ENCODE assay signal across 14 mouse cellular contexts in the genomic region with DNA sequence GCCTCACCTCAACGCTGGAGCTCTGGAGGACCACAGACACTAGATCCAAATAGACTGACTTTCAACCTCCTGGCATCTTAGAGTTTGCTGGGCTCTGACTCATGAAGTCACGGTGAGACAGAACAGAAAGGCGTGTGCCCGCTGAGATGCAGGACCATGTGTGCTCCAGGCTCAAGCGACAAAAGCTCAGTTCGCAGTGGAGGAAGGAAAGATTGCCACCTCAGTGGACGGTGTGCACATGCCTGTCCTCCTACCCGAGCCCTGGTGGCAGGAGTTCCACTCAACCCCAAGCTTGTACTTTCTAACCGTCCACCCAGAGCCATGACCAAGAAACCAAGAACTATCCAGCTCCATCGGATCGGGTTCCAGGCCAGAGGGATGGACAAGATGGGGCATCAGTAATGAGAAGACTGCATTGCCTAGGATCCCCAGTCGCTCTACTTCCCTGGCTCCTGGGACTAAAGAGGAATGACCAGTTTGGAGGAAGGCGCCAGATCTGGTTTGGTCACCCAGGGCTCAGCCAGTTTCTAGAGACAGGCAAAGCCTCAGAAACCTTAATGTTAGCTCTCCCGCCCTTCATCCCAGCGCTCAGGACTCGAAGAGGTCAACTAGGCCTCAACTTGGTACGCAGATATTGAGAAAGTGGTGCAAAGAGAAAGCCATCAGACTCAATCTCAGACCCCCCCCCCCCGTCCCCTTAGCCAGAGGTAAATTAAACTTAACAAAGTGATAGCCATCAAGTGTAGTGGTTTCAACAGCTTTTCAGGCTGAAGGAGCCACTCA. TPM values are rescaled to one million over a fixed set of nuclear protein-coding genes. Genes with fewer than 3 reads are reported as not detected.
DNase-seq lines count a peak whose midpoint lies in the region; ATAC-seq lines count a peak whose summit lies in the region.
"Had no signal": no experiment of that assay in that cellular context is flagged by ENCODE, and none has a peak within 500 bp of the region (broad histone marks: within the 10 kb centered on the region; RNA-seq: fewer than 3 reads in every experiment).

No protein-coding gene starts in this region.

- H3K27ac ChIP-seq in embryonic facial prominence, embryonic 10.5 days (replicated peaks) = peak overlapping the region; percentile 44; the same call in 1 of the 2 replicates
- no peak overlapping the region for H3K27ac ChIP-seq in limb, embryonic 10.5 days
- H3K27ac ChIP-seq in neural tube, embryonic 12.5 days = no peak overlapping the region
- H3K27ac ChIP-seq: liver, embryonic 12.5 days had no signal

- no peak overlapping the region for H3K9ac ChIP-seq in neural tube, embryonic 12.5 days
- H3K9ac ChIP-seq: liver, embryonic 12.5 days had no signal

- DNase-seq in heart, adult 11 months = peak; percentile 77
- DNase-seq in heart, adult 9 months (ENCODE audit: low spot score in 2 of 2) = no peak
- DNase-seq in embryonic facial prominence, embryonic 10.5 days (ENCODE audit: low spot score) = peak; percentile 52
- DNase-seq in limb, embryonic 10.5 days (ENCODE audit: low spot score) = peak; percentile 59
- no peak for DNase-seq in thymus, postnatal 0 days (ENCODE audit: low spot score)
- DNase-seq in kidney, postnatal 36 days = no peak
- DNase-seq: adrenal gland, adult 8-10 months; B cell, adult 2 months; thymus, postnatal 36 days had no signal

- peak overlapping the region; percentile 49; the same call in 1 of the 2 replicates for H3K4me3 ChIP-seq in embryonic facial prominence, embryonic 10.5 days
- no peak overlapping the region for H3K4me3 ChIP-seq in limb, embryonic 10.5 days
- no peak overlapping the region for H3K4me3 ChIP-seq in neural tube, embryonic 12.5 days
- H3K4me3 ChIP-seq: liver, embryonic 12.5 days; myocyte had no signal

- H3K27me3 ChIP-seq in embryonic facial prominence, embryonic 10.5 days (replicated peaks; ENCODE audit: low read depth, poor library complexity, severe bottlenecking) = peaks cover 98% of the 10 kb centered on the region
- peaks cover 99% of the 10 kb centered on the region for H3K27me3 ChIP-seq in limb, embryonic 10.5 days (ENCODE audit: low read depth, poor library complexity, severe bottlenecking)
- H3K27me3 ChIP-seq in neural tube, embryonic 12.5 days (replicated peaks) = peaks cover 90% of the 10 kb centered on the region

- peaks cover 33% of the 10 kb centered on the region for H3K4me1 ChIP-seq in embryonic facial prominence, embryonic 10.5 days
- H3K4me1 ChIP-seq in limb, embryonic 10.5 days = peaks cover 28% of the 10 kb centered on the region
- peaks cover 27% of the 10 kb centered on the region for H3K4me1 ChIP-seq in neural tube, embryonic 12.5 days

- 5% methylated on average over 18 of the region's 18 CpGs for WGBS in embryonic facial prominence, embryonic 10.5 days
- 3% methylated on average over 18 of the region's 18 CpGs for WGBS in limb, embryonic 10.5 days
- WGBS in neural tube, embryonic 12.5 days = 11% methylated on average over 18 of the region's 18 CpGs

- peak overlapping the region; percentile 46; the same call in 1 of the 2 replicates for H3K4me2 ChIP-seq in neural tube, embryonic 12.5 days (replicated peaks)

- H3K36me3 ChIP-seq in embryonic facial prominence, embryonic 10.5 days (replicated peaks) = no peaks in the 10 kb centered on the region
- H3K36me3 ChIP-seq in limb, embryonic 10.5 days = no peaks in the 10 kb centered on the region
- no peaks in the 10 kb centered on the region for H3K36me3 ChIP-seq in neural tube, embryonic 12.5 days
- H3K36me3 ChIP-seq: liver, embryonic 12.5 days had no signal

- no peaks in the 10 kb centered on the region for H3K9me3 ChIP-seq in embryonic facial prominence, embryonic 10.5 days
- no peaks in the 10 kb centered on the region for H3K9me3 ChIP-seq in limb, embryonic 10.5 days (replicated peaks)
- no peaks in the 10 kb centered on the region for H3K9me3 ChIP-seq in neural tube, embryonic 12.5 days
- H3K9me3 ChIP-seq: liver, embryonic 12.5 days had no signal

- ATAC-seq in neural tube, embryonic 12.5 days (ENCODE audit: low FRiP score, low read depth) = no peak
- ATAC-seq in CD4-positive, CD25-positive, alpha-beta regulatory T cell, adult 4 months = no peak

RNA-seq across cellular contexts. Expression of gene Nkx2-2, which starts 11.9 kb away (rescaled TPM):
- polyA plus RNA-seq in embryonic facial prominence, embryonic 10.5 days (2016; fragmentation: Nextera tagmentation; extraction: Ambion mirVana) = 1.2 and 2.8 TPM in 2 replicates
- polyA plus RNA-seq in limb, embryonic 10.5 days (2016; fragmentation: Nextera tagmentation; extraction: Ambion mirVana) = not detected in 2 replicates
- polyA plus RNA-seq in neural tube, embryonic 12.5 days (2016; fragmentation: Nextera tagmentation; extraction: Ambion mirVana) = 3.7 and 4.7 TPM in 2 replicates
- polyA plus RNA-seq in thymus, postnatal 0 days (2015; fragmentation: Nextera tagmentation; extraction: Ambion mirVana) = not detected in 2 replicates
- polyA plus RNA-seq in CD4-positive, CD25-positive, alpha-beta regulatory T cell, adult 4 months (2017; shearing (Covaris generic)) = not detected
- polyA plus RNA-seq: kidney, embryonic 16.5 days; liver, embryonic 12.5 days; myocyte had no signal

Comparison
In these comparisons a context has a peak if more than half of its experiments do, and no peak if none do; other contexts are left out.
1. DNase-seq: peak in heart, adult 11 months (single experiment), embryonic facial prominence, embryonic 10.5 days (single experiment) and limb, embryonic 10.5 days (single experiment); none in heart, adult 9 months (0 of 2), thymus, postnatal 0 days (single experiment) and kidney, postnatal 36 days (0 of 2).